Mouse (Mus musculus) thymus, postnatal 4 days (tissue): ENCODE data around the gene Arpc2.

Experiments used
- DNase-seq: peaks from one replicate; pipeline ENCODE4 v3.0.0; 2021

Arpc2 gene

GRCm38 (mm10) chr1:74235938-74236589, at the start of gene Arpc2:
TSS of gene Arpc2 (plus strand) at chr1:74236084.
- peak; percentile 98 for DNase-seq

DNA sequence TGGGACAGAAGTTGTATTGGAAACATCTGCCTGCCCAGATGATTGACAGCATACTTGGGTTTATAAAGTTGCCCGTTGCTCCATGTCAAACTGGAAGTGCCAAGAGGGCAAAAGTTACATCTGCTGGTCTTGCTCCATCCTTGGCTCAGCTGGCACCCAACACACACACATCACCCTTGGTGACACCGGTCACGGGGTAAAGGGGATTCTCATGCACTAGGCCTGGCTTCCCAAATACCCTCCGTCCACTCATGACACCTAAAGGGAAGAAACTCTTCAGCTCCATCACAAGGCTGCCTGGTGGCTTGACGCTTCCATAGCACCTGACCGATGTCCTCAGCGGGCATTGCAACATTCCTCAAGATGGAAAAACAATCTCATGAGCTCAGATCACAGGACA, 45.4 kb upstream of the Arpc2 start:
- no peak for DNase-seq

DNA sequence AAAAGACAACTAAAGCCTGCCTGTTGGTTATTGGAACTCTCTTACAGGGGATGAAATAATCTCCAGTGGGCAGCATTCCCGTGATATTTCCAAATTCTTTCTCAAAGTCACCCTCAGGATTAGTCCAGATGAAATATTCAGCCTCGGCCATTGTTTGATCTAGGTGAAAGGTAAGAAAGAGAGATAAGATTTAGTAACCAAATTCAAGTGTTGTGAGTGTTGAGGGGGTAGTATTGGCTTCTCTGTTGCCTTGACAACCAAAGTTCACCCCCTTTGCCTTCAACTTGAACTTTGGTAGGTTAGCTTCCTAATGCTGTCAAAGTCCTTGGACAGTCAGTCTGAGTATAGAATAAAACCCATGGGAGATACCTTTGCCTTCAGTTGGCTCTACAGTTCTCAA, 43.2 kb upstream of the Arpc2 start:
- DNase-seq = no peak

DNA sequence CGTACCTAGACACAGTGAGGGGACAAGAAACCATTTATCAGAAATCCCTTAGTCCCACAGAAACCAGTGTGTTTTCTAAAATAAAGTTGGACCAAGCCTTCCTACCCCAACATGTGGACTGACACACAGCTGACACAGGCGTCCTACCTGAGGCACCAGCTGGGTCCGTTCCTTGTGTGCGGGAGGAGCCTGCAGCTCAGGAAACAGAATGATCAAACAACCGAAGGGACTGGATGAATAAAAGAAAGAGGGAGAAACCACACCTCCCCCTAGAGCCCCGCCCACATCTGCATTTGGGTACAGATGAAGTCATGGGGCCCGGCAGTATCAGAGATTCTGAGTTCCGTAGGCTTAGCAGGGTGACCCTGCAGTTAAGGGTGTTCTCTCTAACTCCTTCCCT, 41.4 kb upstream of the Arpc2 start, which contains the start of gene Cxcr1:
Cxcr1 (minus strand) TSS at position 187 of the 400 bp plus-strand sequence.
- DNase-seq = no peak

GRCm38 (mm10) chr1:74195961-74196360, 39.9 kb upstream of the Arpc2 start:
- peak; percentile 60 for DNase-seq

DNA sequence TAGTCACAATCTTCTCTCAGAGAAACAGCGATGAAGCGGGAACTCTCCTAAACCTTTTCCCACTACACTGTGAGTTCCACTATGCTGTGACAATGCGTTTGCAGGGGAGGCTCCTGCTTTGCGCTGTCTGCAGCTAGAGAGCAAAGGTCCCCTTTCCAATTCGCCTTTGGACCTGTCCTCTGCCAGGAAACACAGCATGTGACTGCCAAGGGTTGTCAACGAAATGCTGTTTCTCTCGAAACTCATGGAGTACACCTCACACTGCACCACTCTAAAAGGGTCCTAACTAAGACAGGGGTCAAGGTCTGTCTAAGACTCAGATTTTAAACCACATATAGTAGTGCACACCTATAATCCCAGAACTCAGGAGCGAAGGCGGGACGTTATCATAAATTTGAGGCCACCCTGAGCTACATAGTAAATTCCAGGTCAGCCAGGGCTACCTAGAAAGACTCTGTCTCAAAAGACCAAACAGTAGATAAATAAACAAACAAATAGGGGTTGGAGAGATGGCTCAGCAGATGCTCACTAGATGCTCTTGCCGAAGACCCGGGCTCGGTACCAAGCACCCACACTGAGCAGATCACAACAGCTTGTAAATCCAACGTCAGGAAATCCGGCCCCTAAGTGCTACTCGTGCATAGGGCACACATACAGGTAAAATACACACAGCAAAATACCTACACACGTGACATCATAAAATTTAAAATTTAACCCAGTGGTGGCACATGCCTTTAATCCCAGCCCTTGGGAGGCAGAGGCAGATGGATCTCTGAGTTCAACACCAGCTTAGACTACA, 39.1 kb upstream of the Arpc2 start:
- DNase-seq = no peak

GRCm38 (mm10) chr1:74197726-74198470, 38.0 kb upstream of the Arpc2 start:
- DNase-seq = no peak

- no peak for DNase-seq
Measured at GRCm38 (mm10) chr1:74199046-74199445, 36.8 kb upstream of the Arpc2 start.

DNA sequence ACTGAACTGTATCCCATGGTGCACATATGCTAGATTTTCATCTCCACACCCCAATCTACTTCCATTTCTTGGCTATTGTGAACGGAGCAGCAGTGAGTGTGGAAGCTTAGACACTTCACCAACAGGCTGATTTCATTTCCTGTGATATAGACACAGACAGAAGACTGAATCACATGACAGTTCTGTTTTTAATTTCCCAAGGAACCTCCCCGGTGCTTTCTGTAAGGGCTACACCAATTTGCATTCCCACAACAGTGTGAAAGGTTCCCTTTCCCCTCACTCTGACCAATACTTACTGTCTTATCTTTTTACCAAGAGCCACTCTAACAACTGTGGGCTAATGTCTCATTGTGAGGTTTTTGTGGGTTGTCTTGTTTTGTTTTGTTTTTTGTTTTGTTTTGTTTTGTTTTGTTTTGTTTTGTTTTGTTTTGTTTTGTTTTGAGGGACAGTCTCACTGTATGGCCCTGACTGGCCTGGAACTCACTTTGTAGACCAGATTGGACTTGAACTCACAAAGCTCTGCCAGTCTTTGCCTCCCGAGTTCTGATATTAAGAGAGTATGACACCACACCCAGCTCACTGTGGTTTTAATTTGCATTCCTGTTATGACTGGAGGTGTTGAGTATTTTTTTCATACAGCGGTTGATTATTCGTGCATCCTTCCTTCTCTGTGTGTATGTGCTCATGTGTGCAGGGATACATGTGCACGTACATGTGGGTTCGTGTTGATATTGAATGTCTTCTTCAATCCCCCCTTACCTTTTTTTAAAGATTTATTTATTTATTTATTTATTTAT, 34.6 kb upstream of the Arpc2 start:
- DNase-seq = no peak

DNA sequence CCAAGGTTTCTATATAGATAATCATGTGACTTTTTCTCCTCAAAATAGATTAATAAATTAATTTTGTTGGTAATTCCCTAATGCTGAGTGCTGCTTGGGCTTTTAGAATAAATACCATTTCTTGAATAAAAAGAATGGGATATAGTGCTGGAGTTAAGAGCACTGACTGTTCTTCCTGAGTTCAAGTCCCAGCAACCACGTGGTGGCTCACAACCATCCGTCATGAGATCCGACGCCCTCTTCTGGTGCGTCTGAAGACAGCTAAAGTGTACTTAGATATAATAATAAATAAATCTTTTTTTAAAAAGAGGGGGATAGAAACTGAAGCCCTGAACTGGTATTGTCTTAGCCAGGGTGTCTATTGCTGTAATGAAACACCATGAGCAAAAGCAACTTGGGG, 32.4 kb upstream of the Arpc2 start:
- DNase-seq = no peak

DNA sequence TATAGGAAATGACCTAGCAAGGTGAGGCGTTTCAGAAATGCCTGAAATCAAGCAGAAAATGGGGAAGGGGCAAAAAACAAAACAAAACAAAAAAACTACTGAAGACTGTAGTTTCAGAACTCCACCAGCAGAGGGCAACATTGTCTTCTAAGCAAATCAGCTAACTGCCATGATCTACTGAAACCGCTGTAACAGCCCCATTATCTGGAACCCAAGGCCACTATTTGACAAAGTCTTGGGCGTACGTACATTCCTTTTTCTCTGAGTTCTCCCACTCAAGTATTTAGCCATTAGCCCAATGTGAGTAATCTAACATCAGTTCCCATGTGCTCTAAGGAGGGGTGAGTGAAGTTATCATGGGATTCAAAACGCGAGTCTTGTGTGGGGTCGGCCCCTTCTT, 30.0 kb upstream of the Arpc2 start:
- peak; percentile 44 for DNase-seq

DNA sequence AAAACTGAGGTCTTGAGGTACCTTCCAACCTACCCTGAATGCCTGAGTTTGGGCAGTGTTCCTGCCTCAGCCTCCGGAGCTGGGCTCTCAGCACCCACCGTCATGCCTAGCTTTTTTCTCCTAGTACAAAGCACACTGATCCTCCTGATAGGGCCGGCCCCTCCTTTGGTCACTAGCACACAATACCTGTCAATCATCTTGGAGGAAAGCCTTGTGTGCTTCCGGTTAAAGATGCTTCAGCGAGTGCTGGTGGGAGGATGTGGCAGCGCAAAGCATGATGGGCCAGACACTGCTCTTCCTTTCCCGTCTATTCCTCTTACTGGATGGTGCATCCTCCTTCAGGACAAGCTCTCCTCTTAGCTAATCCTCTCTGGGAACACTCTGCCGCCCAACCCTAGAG, 29.2 kb upstream of the Arpc2 start:
- DNase-seq = no peak

GRCm38 (mm10) chr1:74207906-74208305, 28.0 kb upstream of the Arpc2 start:
- no peak for DNase-seq

DNA sequence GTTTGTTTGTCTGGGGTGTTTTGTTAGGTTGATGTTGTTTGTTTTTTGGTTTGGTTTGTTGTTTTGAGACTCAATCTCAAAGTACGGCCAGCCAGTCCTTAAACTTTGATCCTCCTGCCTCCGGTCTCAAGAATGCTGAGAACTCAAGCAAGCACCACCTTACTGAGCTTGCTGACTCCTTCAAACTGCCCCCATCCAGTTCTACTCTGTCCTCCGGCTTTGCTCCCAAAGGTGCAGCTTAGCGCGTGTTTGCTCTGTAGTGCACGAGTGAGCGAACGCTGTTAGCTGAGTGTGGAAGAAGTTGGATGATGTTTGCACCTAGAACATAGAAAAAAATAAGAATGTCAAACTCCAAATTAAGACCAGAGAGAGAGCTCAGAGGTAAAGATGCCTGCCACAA, 26.9 kb upstream of the Arpc2 start:
- no peak for DNase-seq

DNA sequence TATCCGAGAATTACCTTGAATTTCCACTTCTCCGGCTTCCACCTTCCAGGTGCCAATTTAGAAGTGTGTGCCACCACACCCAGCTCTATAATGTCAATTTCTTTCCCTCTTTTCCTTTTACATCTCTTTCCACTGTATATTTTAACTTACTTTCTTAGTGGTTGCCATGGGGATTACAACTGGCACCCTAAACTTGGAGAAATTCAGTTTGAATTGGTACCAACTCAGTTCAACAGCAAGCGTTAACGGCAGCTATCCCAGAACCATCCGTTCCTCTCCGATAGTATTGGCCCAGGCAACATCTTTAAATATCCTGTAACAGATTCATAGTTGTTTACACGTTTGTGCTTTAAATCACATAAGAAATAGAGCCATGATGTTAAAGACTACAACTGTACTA, 16.0 kb upstream of the Arpc2 start:
- DNase-seq = no peak

DNA sequence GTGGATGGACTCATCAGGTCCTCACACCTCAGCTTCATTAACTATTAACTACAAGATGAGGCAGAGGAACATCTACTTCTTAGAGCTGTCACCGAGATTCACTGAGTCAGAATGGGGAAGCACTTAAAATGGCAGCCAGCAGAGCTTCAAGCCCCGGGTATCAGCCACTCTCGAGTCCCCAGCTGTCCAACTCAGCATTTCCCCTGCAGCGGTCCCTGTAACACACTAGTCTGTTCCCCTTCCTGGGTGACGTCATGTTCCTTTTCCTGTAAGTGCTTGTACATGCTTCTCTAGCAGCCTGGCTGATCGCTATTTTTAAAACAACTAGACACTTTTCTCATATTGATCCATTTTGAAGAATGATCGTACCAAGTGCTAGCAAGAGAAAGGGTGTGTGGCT, 8.6 kb upstream of the Arpc2 start:
- DNase-seq = peak; percentile 53

DNA sequence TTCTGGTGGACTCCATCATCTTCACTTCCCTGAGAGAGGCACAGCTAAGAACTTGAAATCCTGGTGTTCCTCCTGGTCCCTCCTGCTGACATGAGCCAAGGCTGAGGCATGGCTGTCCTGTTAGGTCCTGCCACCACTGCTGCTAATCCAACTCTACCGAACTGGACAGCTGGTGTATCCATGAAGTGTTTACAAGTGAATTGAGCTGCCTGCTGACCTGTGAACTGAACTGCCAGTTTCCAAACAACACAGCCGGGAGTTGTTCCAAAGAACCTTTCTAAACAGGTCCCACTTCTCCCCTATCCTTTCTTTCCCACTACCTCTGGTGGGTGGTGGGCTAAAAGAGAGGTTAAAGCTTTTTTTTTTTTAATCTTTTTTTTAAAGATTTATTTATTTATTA, 5.9 kb upstream of the Arpc2 start:
- no peak for DNase-seq

- no peak for DNase-seq
Measured at GRCm38 (mm10) chr1:74230992-74231391, 4.9 kb upstream of the Arpc2 start.

DNA sequence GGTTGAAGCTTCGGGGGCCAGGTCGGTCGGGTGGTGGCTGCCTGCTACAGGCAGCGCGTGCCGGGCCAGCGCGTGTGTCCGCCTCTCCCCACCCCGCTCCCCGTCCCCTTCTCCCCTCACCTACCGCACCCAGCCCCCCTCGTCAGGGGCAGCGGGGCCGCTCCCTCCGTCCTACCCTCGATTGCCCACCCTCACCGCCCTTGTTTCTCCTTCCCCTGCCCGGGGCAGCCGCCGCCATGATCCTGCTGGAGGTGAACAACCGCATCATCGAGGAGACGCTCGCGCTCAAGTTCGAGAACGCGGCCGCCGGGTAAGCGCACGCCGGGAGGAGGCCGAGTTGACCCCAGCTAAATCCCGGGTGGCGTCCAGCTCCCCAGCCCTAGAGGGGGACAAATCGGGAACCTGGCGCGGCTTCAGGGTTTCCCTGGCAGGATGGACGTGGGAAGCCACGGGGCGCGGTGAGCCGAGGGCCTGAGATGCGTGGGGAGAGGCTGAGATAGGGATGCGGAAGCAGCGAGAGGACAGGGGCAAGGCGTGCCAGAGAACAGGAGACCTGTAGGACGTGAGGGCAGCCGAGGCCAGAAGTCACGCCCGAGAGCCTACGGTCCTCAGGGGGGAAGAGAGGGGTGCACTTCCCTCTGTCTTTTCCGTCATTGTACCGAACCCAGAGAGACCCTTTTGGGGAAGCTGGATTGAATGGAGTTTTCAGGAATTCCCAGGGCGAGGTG, 870 bp downstream of the Arpc2 start:
- no peak for DNase-seq

GRCm38 (mm10) chr1:74237671-74238070, 1.8 kb downstream of the Arpc2 start:
- DNase-seq = no peak

DNA sequence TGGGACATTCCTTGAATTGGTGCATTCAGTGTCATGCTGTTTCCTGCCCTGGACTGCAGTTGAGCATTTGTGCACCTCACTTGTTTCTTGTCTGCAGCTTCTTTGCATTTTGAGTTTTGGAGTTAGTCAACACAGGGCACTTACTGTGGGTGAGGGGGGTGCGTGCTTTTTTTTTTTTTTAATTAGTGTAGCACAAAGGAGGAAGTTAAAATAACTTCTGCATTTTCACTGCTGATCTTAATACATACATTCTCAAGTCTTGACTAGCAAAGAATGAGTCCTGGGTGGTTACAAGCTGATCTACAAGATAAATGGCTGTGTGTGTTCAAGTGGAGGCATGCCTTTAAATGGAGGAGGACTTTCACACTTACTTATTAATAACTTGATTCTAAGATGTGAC, 2.3 kb downstream of the Arpc2 start:
- no peak for DNase-seq

DNA sequence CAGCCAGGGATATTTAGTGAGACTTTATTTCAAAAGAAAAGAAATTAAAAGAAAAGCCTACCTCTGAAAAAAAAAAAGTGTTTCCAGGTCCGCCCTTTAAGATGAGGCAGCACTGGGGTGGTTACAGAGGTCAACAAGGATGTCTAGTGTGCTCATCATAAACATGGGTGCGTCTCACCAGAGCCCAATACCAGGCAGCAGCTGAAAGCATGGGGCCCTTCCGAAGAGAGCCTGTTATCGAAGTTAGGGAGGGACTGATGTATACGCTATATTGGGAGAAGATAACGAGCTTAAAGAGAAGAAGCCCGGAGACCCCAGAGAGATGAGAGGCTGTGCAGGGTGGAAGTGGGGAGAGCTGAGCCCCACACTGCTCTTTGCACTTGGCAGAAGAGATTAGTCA, 3.3 kb downstream of the Arpc2 start:
- DNase-seq = peak; percentile 28
